ENCODE assay signal across 25 mouse cellular contexts in the genomic region with DNA sequence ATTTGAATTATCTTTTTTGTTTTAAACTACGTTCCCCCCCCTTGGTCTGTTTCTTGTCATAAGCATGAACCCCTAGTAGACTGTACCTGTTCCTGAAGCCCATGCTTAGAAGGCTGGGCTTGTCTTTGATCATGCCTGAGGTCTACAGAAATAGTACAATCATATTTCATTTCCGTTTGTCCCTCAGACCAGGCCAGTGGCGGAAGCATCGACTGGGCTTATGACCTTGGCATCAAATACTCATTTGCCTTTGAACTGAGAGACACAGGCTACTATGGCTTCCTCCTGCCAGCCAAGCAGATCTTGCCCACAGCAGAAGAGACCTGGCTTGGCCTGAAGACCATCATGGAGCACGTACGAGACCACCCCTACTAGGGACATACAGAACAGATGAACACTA. TPM values are rescaled to one million over a fixed set of nuclear protein-coding genes. Genes with fewer than 3 reads are reported as not detected.
"Had no signal": no experiment of that assay in that cellular context is flagged by ENCODE, and none has a peak within 500 bp of the region (broad histone marks: within the 10 kb centered on the region; RNA-seq: fewer than 3 reads in every experiment).

No protein-coding gene starts in this region.

- ATAC-seq: lung, postnatal 0 days; midbrain, embryonic 13.5 days; midbrain, embryonic 15.5 days had no signal

- H3K4me2 ChIP-seq: lung, embryonic 15.5 days; midbrain, embryonic 11.5 days; midbrain, embryonic 13.5 days; midbrain, embryonic 15.5 days; neural tube, embryonic 12.5 days; stomach, embryonic 15.5 days had no signal

- H3K4me1 ChIP-seq: lung, embryonic 15.5 days; megakaryocyte, embryonic 14.5 days; midbrain, embryonic 13.5 days; midbrain, embryonic 15.5 days; neural tube, embryonic 12.5 days; stomach, embryonic 15.5 days had no signal

- H3K36me3 ChIP-seq: lung, embryonic 15.5 days; midbrain, embryonic 13.5 days; midbrain, embryonic 15.5 days; neural tube, embryonic 12.5 days; stomach, embryonic 15.5 days had no signal

- H3K27ac ChIP-seq: lung, embryonic 15.5 days; macrophage; midbrain, embryonic 13.5 days; midbrain, embryonic 15.5 days; neural tube, embryonic 12.5 days; stomach, embryonic 15.5 days; stomach, postnatal 0 days had no signal

- H3K4me3 ChIP-seq: lung, embryonic 15.5 days; megakaryocyte, embryonic 14.5 days; midbrain, embryonic 13.5 days; midbrain, embryonic 15.5 days; neural tube, embryonic 12.5 days; stomach, embryonic 15.5 days had no signal

- DNase-seq: lung, adult 2 months; lung, postnatal 14 days; lung, postnatal 36 days; right cerebral cortex, postnatal 14 days; thymus, adult 2 months; thymus, postnatal 25 days; thymus, postnatal 4 days had no signal

- H3K27me3 ChIP-seq: lung, embryonic 15.5 days; midbrain, embryonic 13.5 days; midbrain, embryonic 15.5 days; neural tube, embryonic 12.5 days; stomach, embryonic 15.5 days had no signal

- H3K9me3 ChIP-seq: lung, embryonic 15.5 days; megakaryocyte, embryonic 14.5 days; midbrain, embryonic 13.5 days; midbrain, embryonic 15.5 days; neural tube, embryonic 12.5 days; stomach, embryonic 15.5 days had no signal

- H3K9ac ChIP-seq: lung, embryonic 15.5 days; midbrain, embryonic 13.5 days; midbrain, embryonic 15.5 days; neural tube, embryonic 12.5 days; stomach, embryonic 15.5 days had no signal

RNA-seq across cellular contexts. Expression of gene Cpa4, which starts 4.1 kb away (rescaled TPM):
- total RNA-seq: megakaryocyte progenitor cell, adult 5-6 weeks; monocyte, adult 5-6 weeks; neutrophil, adult 5-6 weeks had no signal
- polyA plus RNA-seq: macrophage; spleen, adult 2 months; testis, adult 2 months; urinary bladder, adult 2 months had no signal

RNA-seq across cellular contexts. Expression of gene Cpa2, which starts 22.7 kb away (rescaled TPM):
- total RNA-seq: megakaryocyte progenitor cell, adult 5-6 weeks; monocyte, adult 5-6 weeks; neutrophil, adult 5-6 weeks had no signal
- polyA plus RNA-seq: thymus, adult 2 months had no signal

RNA-seq across cellular contexts. Expression of gene Cpa5, which starts 46.8 kb away (rescaled TPM):
- total RNA-seq: megakaryocyte progenitor cell, adult 5-6 weeks; midbrain, postnatal 0 days; monocyte, adult 5-6 weeks; neutrophil, adult 5-6 weeks had no signal
- polyA plus RNA-seq: lung, adult 2 months; lung, embryonic 15.5 days; lung, postnatal 0 days; macrophage; midbrain, embryonic 13.5 days; midbrain, embryonic 15.5 days; midbrain, postnatal 0 days; neural tube, embryonic 12.5 days; neural tube, embryonic 14.5 days; spleen, adult 2 months; thymus, adult 2 months had no signal

RNA-seq across cellular contexts. Expression of gene Ssmem1, which starts 54.4 kb away (rescaled TPM):
- total RNA-seq: megakaryocyte progenitor cell, adult 5-6 weeks; midbrain, postnatal 0 days; monocyte, adult 5-6 weeks; neutrophil, adult 5-6 weeks had no signal
- polyA plus RNA-seq: lung, adult 2 months; lung, postnatal 0 days; macrophage; midbrain, embryonic 13.5 days; spleen, adult 2 months; stomach, embryonic 15.5 days; stomach, postnatal 0 days; thymus, adult 2 months had no signal
